Comparison of ENCODE assay signal across 27 mouse cellular contexts in genomic region chr8:76187293-76187692, GRCm38 (mm10).
"Had no signal": no experiment of that assay in that cellular context is flagged by ENCODE, and none has a peak within 500 bp of the region (broad histone marks: within the 10 kb centered on the region; RNA-seq: fewer than 3 reads in every experiment).

No protein-coding gene starts in this region.

- H3K27ac ChIP-seq: heart, adult 2 months; heart, embryonic 13.5 days; heart, embryonic 15.5 days; hindbrain, embryonic 13.5 days; hindbrain, embryonic 15.5 days; hindbrain, postnatal 0 days; kidney, embryonic 15.5 days; kidney, postnatal 0 days; limb, embryonic 13.5 days; limb, embryonic 15.5 days; liver, embryonic 12.5 days; liver, embryonic 14.5 days had no signal

- H3K9me3 ChIP-seq: heart, embryonic 13.5 days; heart, embryonic 15.5 days; hindbrain, embryonic 13.5 days; hindbrain, embryonic 15.5 days; kidney, embryonic 15.5 days; limb, embryonic 13.5 days; limb, embryonic 15.5 days; liver, embryonic 12.5 days had no signal

- H3K4me2 ChIP-seq: heart, embryonic 11.5 days; heart, embryonic 13.5 days; heart, embryonic 15.5 days; hindbrain, embryonic 13.5 days; hindbrain, embryonic 15.5 days; kidney, embryonic 15.5 days; limb, embryonic 13.5 days; limb, embryonic 15.5 days; liver, embryonic 12.5 days had no signal

- H3K4me3 ChIP-seq: heart, adult 2 months; heart, embryonic 13.5 days; heart, embryonic 15.5 days; hindbrain, embryonic 13.5 days; hindbrain, embryonic 15.5 days; kidney, embryonic 15.5 days; limb, embryonic 13.5 days; limb, embryonic 15.5 days; liver, embryonic 12.5 days had no signal

- ATAC-seq: hindbrain, postnatal 0 days; intestine, embryonic 16.5 days; liver, embryonic 12.5 days had no signal

- DNase-seq: gastrocnemius, postnatal 14 days; gastrocnemius, postnatal 36 days; heart, adult 11 months; heart, adult 2 months; heart, postnatal 14 days; heart, postnatal 36 days; kidney, adult 11 months; kidney, adult 2 months; kidney, adult 9 months; kidney, postnatal 14 days; kidney, postnatal 36 days; layer of hippocampus, adult 9-11 months; layer of hippocampus, postnatal 36 days; left cerebral cortex, postnatal 4 days had no signal

- H3K36me3 ChIP-seq: heart, embryonic 13.5 days; heart, embryonic 15.5 days; hindbrain, embryonic 13.5 days; hindbrain, embryonic 15.5 days; kidney, embryonic 15.5 days; limb, embryonic 13.5 days; limb, embryonic 15.5 days; liver, embryonic 12.5 days had no signal

- H3K27me3 ChIP-seq: heart, embryonic 13.5 days; heart, embryonic 15.5 days; hindbrain, embryonic 13.5 days; hindbrain, embryonic 15.5 days; kidney, embryonic 15.5 days; limb, embryonic 13.5 days; limb, embryonic 15.5 days; liver, embryonic 12.5 days had no signal

- H3K4me1 ChIP-seq: heart, embryonic 13.5 days; heart, embryonic 15.5 days; hindbrain, embryonic 13.5 days; hindbrain, embryonic 15.5 days; kidney, embryonic 15.5 days; limb, embryonic 13.5 days; limb, embryonic 15.5 days; liver, embryonic 12.5 days had no signal

- H3K9ac ChIP-seq: heart, embryonic 13.5 days; heart, embryonic 15.5 days; hindbrain, embryonic 13.5 days; hindbrain, embryonic 15.5 days; kidney, embryonic 15.5 days; limb, embryonic 13.5 days; limb, embryonic 15.5 days; liver, embryonic 12.5 days; liver, embryonic 14.5 days had no signal
